Mouse (Mus musculus) bone marrow macrophage, adult 2 months (primary cell): ENCODE measurements at regions not wholly inside any gene's neighbourhood (a gene's known extent, or its start where the extent isn't known, plus 50 kb on each side); places are given as distances from the start of the nearest gene placed in this dataset.

Experiments used
- H3K27ac ChIP-seq: 2 replicates; pipeline ENCODE4 v1.5.1; 2012; ENCODE audit warnings: low read depth, low read length; ENCODE audit not compliant: insufficient read depth
- H3K4me1 ChIP-seq: 2 replicates; pipeline ENCODE4 v1.6.1; 2012; ENCODE audit warnings: low read length; ENCODE audit not compliant: control insufficient read depth, insufficient read depth
- H3K4me3 ChIP-seq: 2 replicates; pipeline ENCODE4 v1.5.1; 2012; ENCODE audit warnings: mild to moderate bottlenecking, low read length, moderate library complexity; ENCODE audit not compliant: insufficient read depth
- CTCF ChIP-seq: IDR thresholded peaks from 2 replicates; pipeline ENCODE4 v1.5.1; 2012; ENCODE audit warnings: low read depth, mild to moderate bottlenecking, low read length, moderate library complexity
- POLR2A ChIP-seq: IDR thresholded peaks from 2 replicates; pipeline ENCODE4 v1.6.1; 2012; ENCODE audit warnings: mild to moderate bottlenecking, low read depth, low read length, borderline replicate concordance

DNA sequence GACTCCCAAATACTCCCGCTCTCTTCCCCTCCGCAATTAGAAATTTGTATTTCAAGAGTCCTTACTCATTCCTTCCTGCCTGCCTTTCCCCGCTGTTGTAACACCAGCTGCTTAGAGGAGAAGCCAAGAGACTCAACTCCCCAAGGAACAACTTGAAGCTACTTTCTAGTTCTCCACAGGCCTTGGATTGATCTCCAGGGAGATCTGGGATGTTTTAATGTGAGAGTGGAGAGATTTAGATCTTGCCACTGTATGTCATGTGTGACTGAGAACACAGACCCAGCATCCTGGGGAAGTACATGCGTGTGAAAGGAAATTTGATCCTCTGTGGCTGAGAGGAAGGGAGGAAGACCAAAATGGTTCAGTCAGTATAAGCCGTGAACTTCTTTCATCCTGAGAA lies 335.4 kb downstream of the Ets1 start:
- Histone ChIP-seq H3K4me3 (no peak overlapping the region), H3K27ac (no peak overlapping the region), H3K4me1 (no peaks in the 10 kb centered on the region)
- TF ChIP-seq CTCF (no peak), POLR2A (no peak)

DNA sequence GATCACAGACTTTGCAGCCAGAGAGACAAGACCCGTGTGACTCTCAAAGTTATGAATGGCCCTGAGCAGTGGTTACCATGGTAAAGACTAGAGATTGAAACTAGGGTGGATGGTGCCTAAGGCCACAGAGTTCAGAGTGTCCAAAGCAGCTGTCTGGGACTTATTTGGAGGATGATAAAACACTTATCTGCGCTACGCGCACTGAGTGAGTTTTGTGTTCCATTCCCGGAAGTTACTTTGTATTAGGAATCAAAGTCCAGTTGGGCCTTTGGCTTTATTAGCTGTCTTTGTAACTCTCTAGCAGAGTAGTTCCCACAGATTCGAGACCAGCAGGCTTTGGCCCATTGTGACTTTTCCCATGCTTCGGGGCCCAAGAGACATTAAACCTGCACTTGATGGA lies 335.9 kb downstream of the Ets1 start:
- no peak for TF ChIP-seq POLR2A
- no peak for TF ChIP-seq CTCF
- H3K4me1 ChIP-seq: no peaks in the 10 kb centered on the region
- no peak overlapping the region for H3K4me3 ChIP-seq
- H3K27ac ChIP-seq: no peak overlapping the region

DNA sequence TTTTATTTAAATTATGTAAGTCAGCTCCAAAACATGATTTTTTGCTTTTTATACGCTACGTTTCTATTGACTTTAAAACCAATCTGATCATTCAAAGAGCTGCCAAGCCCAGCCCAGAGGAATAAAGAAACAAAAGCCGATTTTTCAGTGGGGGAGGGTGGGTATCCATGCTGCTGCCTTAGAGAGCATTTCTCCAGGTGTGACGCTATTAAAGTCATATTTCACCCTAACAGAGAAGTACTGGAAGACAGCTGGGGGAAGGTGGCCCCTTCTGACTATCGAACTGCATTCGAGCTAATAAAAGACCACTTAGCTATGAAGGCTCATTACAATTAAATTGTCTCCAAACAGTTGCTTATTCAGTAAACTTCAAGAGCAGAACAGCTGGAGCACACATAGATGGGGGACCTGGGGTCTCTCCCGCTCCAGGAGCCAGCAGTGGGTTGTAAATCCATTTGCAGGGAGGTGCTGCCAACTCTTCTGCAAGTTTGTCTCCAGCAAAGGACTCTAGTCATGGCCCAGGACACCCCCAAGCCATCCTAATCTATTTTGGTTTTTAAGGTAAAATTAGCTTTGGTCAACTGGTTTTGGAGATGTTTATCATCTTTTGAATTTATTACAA lies 336.5 kb downstream of the Ets1 start:
- Histone ChIP-seq H3K27ac (no peak overlapping the region), H3K4me3 (no peak overlapping the region), H3K4me1 (no peaks in the 10 kb centered on the region)
- no peak for TF ChIP-seq CTCF

DNA sequence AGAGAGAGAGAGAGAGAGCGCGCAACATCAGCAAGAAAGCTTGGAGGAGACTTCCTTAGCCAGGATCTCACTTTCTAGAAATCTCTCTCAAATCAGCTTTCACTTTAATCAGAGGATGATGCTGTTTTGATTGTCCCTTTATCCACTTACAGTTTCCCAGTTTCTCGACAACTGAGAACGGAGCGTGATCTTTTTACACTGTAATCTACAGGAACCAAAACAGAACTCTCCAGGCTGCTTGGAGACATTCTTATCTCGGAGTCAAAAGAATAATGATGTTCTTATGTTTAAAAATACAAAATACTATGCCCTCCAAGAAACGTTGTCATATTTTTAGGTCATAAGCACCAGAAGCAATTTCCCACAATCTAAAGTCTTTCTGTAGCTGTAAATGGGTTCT lies 341.7 kb downstream of the Ets1 start:
- Histone ChIP-seq H3K4me1 (no peaks in the 10 kb centered on the region), H3K4me3 (no peak overlapping the region), H3K27ac (no peak overlapping the region)
- TF ChIP-seq CTCF: no peak
- TF ChIP-seq POLR2A: no peak

- no peak overlapping the region for H3K27ac ChIP-seq
- H3K4me3 ChIP-seq: no peak overlapping the region
- no peak for TF ChIP-seq CTCF
- no peaks in the 10 kb centered on the region for H3K4me1 ChIP-seq
Observed at GRCm38 (mm10) chr9:32980846-32981245, 344.8 kb downstream of the Ets1 start.

GRCm38 (mm10) chr9:32983182-32983581 lies 347.2 kb downstream of the Ets1 start:
- no peak for TF ChIP-seq POLR2A
- TF ChIP-seq CTCF: no peak
- Histone ChIP-seq H3K27ac (no peak overlapping the region), H3K4me3 (no peak overlapping the region), H3K4me1 (no peaks in the 10 kb centered on the region)

- TF ChIP-seq POLR2A (no peak), CTCF (no peak)
- Histone ChIP-seq H3K4me1 (no peaks in the 10 kb centered on the region), H3K27ac (no peak overlapping the region), H3K4me3 (no peak overlapping the region)
Observed at GRCm38 (mm10) chr9:32986836-32987673, 351.0 kb downstream of the Ets1 start.

DNA sequence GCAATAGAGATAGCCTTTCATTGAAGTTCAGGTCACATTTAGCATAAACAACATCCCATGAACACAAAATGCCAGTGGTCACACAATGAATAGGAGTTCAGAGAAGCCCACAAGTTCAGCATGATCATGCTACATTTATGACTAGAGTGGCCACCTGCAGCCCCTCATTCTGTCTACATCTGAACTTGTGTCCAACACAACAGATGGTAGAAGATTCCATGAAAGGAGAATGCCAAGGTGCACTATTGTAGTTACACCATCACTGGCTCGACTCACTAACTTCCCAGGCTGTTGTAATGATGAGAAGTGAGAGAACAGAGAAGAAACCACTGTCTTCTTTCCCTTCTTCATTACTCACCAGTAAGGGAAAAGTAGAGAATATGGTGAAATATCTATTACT lies 353.0 kb downstream of the Ets1 start:
- no peak overlapping the region for H3K27ac ChIP-seq
- H3K4me3 ChIP-seq: no peak overlapping the region
- H3K4me1 ChIP-seq: no peaks in the 10 kb centered on the region
- TF ChIP-seq POLR2A: no peak
- TF ChIP-seq CTCF: no peak

- Histone ChIP-seq H3K4me3 (no peak overlapping the region), H3K4me1 (no peaks in the 10 kb centered on the region), H3K27ac (no peak overlapping the region)
- no peak for TF ChIP-seq POLR2A
- no peak for TF ChIP-seq CTCF
Observed at GRCm38 (mm10) chr9:32998323-32998722, 362.3 kb downstream of the Ets1 start.

DNA sequence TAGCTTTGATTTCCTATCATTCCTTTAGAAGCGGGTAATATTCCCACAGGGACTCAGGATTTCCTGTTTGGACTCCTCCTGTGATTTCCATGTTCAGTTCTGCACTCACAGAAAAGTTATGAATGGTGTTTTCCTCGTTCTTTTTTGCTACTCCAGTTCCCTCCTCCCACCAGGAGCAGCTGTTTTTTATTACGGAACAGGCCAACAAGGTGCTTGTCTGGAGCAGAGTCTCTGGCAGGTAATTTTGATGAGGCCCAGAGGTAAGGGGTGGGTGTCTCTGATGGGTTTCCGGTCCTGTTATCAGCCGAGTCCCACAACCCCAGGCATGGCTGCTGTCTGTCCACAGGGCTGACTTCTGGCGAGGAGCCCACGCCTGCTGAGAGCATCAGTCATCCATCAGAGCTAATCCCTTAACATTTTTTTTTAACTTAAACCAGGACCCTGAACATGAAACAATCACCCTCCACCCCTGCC lies 364.7 kb downstream of the Ets1 start:
- no peak overlapping the region for H3K27ac ChIP-seq
- H3K4me3 ChIP-seq: no peak overlapping the region
- H3K4me1 ChIP-seq: no peaks in the 10 kb centered on the region
- TF ChIP-seq CTCF (no peak), POLR2A (no peak)
